Mouse (Mus musculus) neural tube, embryonic 13.5 days (tissue): ENCODE data around the gene Uggt1. TPM values are rescaled to one million over a fixed set of nuclear protein-coding genes. Genes with fewer than 3 reads are reported as not detected.

Experiments used
- ATAC-seq: fragments of 200-750 bp; cut with Nextera tagmentation; 2 replicates; pipeline ENCODE4 v1.8.0; 2017; ENCODE audit warnings: low read depth, mild to moderate bottlenecking, moderate TSS enrichment, moderate library complexity
- H3K27ac ChIP-seq: fragments of 300-500 bp; sonication (generic); replicated peaks from 2 replicates; pipeline ENCODE4 v1.5.1; 2015; ENCODE audit warnings: moderate library complexity, mild to moderate bottlenecking, inconsistent platforms
- H3K27me3 ChIP-seq: fragments of 300-500 bp; sonication (generic); 2 replicates; pipeline ENCODE4 v1.6.1; 2015; ENCODE audit warnings: mild to moderate bottlenecking, inconsistent platforms
- H3K36me3 ChIP-seq: fragments of 300-500 bp; sonication (generic); 2 replicates; pipeline ENCODE4 v1.6.1; 2015; ENCODE audit warnings: mild to moderate bottlenecking, inconsistent platforms
- H3K4me1 ChIP-seq: fragments of 300-500 bp; sonication (generic); replicated peaks from 2 replicates; pipeline ENCODE4 v1.6.1; 2015; ENCODE audit warnings: inconsistent platforms
- H3K4me2 ChIP-seq: fragments of 300-500 bp; sonication (generic); 2 replicates; pipeline ENCODE4 v1.6.1; 2015; ENCODE audit warnings: inconsistent platforms, mild to moderate bottlenecking, moderate library complexity
- H3K4me3 ChIP-seq: fragments of 300-500 bp; sonication (generic); 2 replicates; pipeline ENCODE4 v1.5.1; 2015; ENCODE audit warnings: mild to moderate bottlenecking, inconsistent platforms
- H3K9ac ChIP-seq: fragments of 300-500 bp; sonication (generic); 2 replicates; pipeline ENCODE4 v1.6.1; 2015; ENCODE audit warnings: moderate library complexity, mild to moderate bottlenecking, inconsistent platforms
- H3K9me3 ChIP-seq: fragments of 300-500 bp; sonication (generic); 2 replicates; pipeline ENCODE4 v1.6.1; 2016; ENCODE audit warnings: inconsistent platforms
- WGBS: fragments of 180-500 bp; shearing (Covaris S2); methylation state at CpG from one replicate; pipeline ENCODE4 v1.1.7; 2015; 5-methylcytosine and 5-hydroxymethylcytosine counted together
- microRNA-seq: library from miRNA; unstranded; fragments of <30 nt; microRNA quantifications from one replicate; pipeline ENCODE4, GENCODE M21; 2016
- polyA plus RNA-seq: library from polyadenylated mRNA; unstranded; fragments of >200 nt; fragmentation: Nextera tagmentation; extraction: Ambion mirVana; gene quantifications from 2 replicates; pipeline ENCODE4 v1.2.1, GENCODE M21; 2015

Gene Uggt1
- polyA plus RNA-seq, 1 experiment from 2014 or later, result 47.1 TPM

- no peaks in the 10 kb centered on the region for H3K27me3 ChIP-seq
- H3K27ac ChIP-seq, result no peak overlapping the region
- H3K36me3 ChIP-seq, result peaks cover 63% of the 10 kb centered on the region
- H3K9me3 ChIP-seq, result no peaks in the 10 kb centered on the region
- no peak overlapping the region for H3K4me3 ChIP-seq
- 91% methylated on average over 4 of the region's 4 CpGs for WGBS
- no peak overlapping the region for H3K4me2 ChIP-seq
- no peak overlapping the region for H3K9ac ChIP-seq
- no peak for ATAC-seq
- 0 out of 2 replicates have a peak, but pooled peaks cover 4% of the 10 kb centered on the region for H3K4me1 ChIP-seq
Measured at GRCm38 (mm10) chr1:36098432-36098831, 146.1 kb downstream of the Uggt1 start.

- no peak overlapping the region for H3K27ac ChIP-seq
- no peak overlapping the region for H3K4me3 ChIP-seq
- no peak; the same call in 1 of the 2 replicates for ATAC-seq
- H3K36me3 ChIP-seq, result peaks cover 36% of the 10 kb centered on the region
- no peak overlapping the region for H3K9ac ChIP-seq
- peaks cover 9% of the 10 kb centered on the region for H3K4me1 ChIP-seq
- WGBS, result 84% methylated on average over 12 of the region's 12 CpGs
- no peaks in the 10 kb centered on the region for H3K27me3 ChIP-seq
- H3K4me2 ChIP-seq, result no peak overlapping the region
- no peaks in the 10 kb centered on the region for H3K9me3 ChIP-seq
Measured at GRCm38 (mm10) chr1:36095423-36096272, 148.9 kb downstream of the Uggt1 start.

- Histone ChIP-seq H3K9me3 (no peaks in the 10 kb centered on the region), H3K4me3 (no peak overlapping the region), H3K9ac (no peak overlapping the region), H3K36me3 (peaks cover 31% of the 10 kb centered on the region), H3K4me1 (peaks cover 28% of the 10 kb centered on the region), H3K4me2 (no peak overlapping the region), H3K27me3 (no peaks in the 10 kb centered on the region), H3K27ac (no peak overlapping the region)
- ATAC-seq, result no peak
- 96% methylated on average over 8 of the region's 8 CpGs for WGBS
Measured at GRCm38 (mm10) chr1:36093741-36094140, 150.8 kb downstream of the Uggt1 start.

- H3K4me2 ChIP-seq, result no peak overlapping the region
- H3K4me3 ChIP-seq, result no peak overlapping the region
- no peak overlapping the region for H3K9ac ChIP-seq
- peaks cover 31% of the 10 kb centered on the region for H3K36me3 ChIP-seq
- H3K27me3 ChIP-seq, result no peaks in the 10 kb centered on the region
- no peaks in the 10 kb centered on the region for H3K9me3 ChIP-seq
- ATAC-seq, result no peak
- no peak overlapping the region for H3K27ac ChIP-seq
- WGBS, result 67% methylated on average over 6 of the region's 6 CpGs
- peaks cover 53% of the 10 kb centered on the region for H3K4me1 ChIP-seq
Measured at GRCm38 (mm10) chr1:36091246-36091645, 153.3 kb downstream of the Uggt1 start.

GRCm38 (mm10) chr1:36090722-36091110, 153.8 kb downstream of the Uggt1 start:
- no peak for ATAC-seq
- H3K4me3 ChIP-seq, result no peak overlapping the region
- H3K4me1 ChIP-seq, result peaks cover 50% of the 10 kb centered on the region
- no peak overlapping the region for H3K27ac ChIP-seq
- peaks cover 31% of the 10 kb centered on the region for H3K36me3 ChIP-seq
- H3K9ac ChIP-seq, result no peak overlapping the region
- no peaks in the 10 kb centered on the region for H3K9me3 ChIP-seq
- no peak overlapping the region for H3K4me2 ChIP-seq
- no peaks in the 10 kb centered on the region for H3K27me3 ChIP-seq
- WGBS, result 84% methylated on average over 4 of the region's 4 CpGs

Small RNA genes within 50 kb of the gene (microRNA-seq; reads per million reads assigned to microRNA genes)
- 2.7 reads per million, percentile 10 among the genes with 10 or more reads in this experiment for gene Mir6897

Other genes with a start within 250 kb of the Uggt1 start
- gene Hs6st1, start 176.3 kb downstream of the Uggt1 start, polyA plus RNA-seq, result 12.0 and 16.9 TPM in 2 replicates
- gene Neurl3, start 30.0 kb upstream of the Uggt1 start, polyA plus RNA-seq, result 1.0 TPM in 2 replicates
- gene Arid5a, start 63.0 kb upstream of the Uggt1 start, polyA plus RNA-seq, result 4.4 and 5.0 TPM in 2 replicates
- 34.8 and 36.3 TPM in 2 replicates for gene Kansl3, start 124.5 kb upstream of the Uggt1 start, polyA plus RNA-seq
- gene Fer1l5, start 127.6 kb upstream of the Uggt1 start, polyA plus RNA-seq, result 2.5 and 2.7 TPM in 2 replicates
- gene Lman2l, start 200.6 kb upstream of the Uggt1 start, polyA plus RNA-seq, result 73.1 and 74.6 TPM in 2 replicates
- gene Cnnm4, start 226.9 kb upstream of the Uggt1 start, polyA plus RNA-seq, result 9.3 and 10.3 TPM in 2 replicates